Mouse (Mus musculus) ES-Bruce4 (cell line): ENCODE measurements at regions not wholly inside any gene's neighbourhood (a gene's known extent, or its start where the extent isn't known, plus 50 kb on each side); places are given as distances from the start of the nearest gene placed in this dataset.

Experiments
- CTCF ChIP-seq: IDR thresholded peaks from one replicate; pipeline ENCODE4 v1.8.1; 2011; ENCODE audit warnings: low read depth, low read length
- EP300 ChIP-seq: IDR thresholded peaks from 2 replicates; pipeline ENCODE4 v1.6.1; 2011; ENCODE audit warnings: low read depth, low read length; ENCODE audit not compliant: insufficient read depth
- POLR2A ChIP-seq: IDR thresholded peaks from one replicate; pipeline ENCODE4 v1.8.1; 2011; ENCODE audit warnings: low read length; ENCODE audit not compliant: insufficient read depth

- no peak for TF ChIP-seq CTCF
- no peak for TF ChIP-seq EP300
- no peak for TF ChIP-seq POLR2A
Measured at GRCm38 (mm10) chr3:45276783-45277182, 101.4 kb upstream of the Pcdh10 start.
